Mouse (Mus musculus): ENCODE data around the gene Ror1. TPM values are rescaled to one million over a fixed set of nuclear protein-coding genes. Genes with fewer than 3 reads are reported as not detected.
A peak's percentile ranks its signal among the peaks of the same experiment; 100 is the strongest.

Ror1 gene
- polyA plus RNA-seq, 1 experiment from 2014 or later = 15.8 TPM

- no peak overlapping the region for H3K9ac ChIP-seq
- no peak overlapping the region for H3K27ac ChIP-seq
- no peak overlapping the region for H3K4me3 ChIP-seq
- ATAC-seq (ENCODE audit: borderline replicate concordance, extremely low read depth, low FRiP score, low TSS enrichment) = no peak
- 0 out of 2 replicates have a peak, but pooled peaks cover 3% of the 10 kb centered on the region for H3K4me1 ChIP-seq
- H3K27me3 ChIP-seq = no peaks in the 10 kb centered on the region
- H3K9me3 ChIP-seq = no peaks in the 10 kb centered on the region
- no peak overlapping the region for H3K4me2 ChIP-seq
- 88% methylated on average over 1 of the region's 1 CpGs for WGBS
- H3K36me3 ChIP-seq = no peaks in the 10 kb centered on the region
Observed at GRCm38 (mm10) chr4:100119431-100119830, 23.8 kb downstream of the Ror1 start.

GRCm38 (mm10) chr4:100120547-100120946 lies 25.0 kb downstream of the Ror1 start:
- Histone ChIP-seq H3K36me3 (no peaks in the 10 kb centered on the region), H3K27me3 (no peaks in the 10 kb centered on the region), H3K9ac (no peak overlapping the region), H3K4me1 (no peaks in the 10 kb centered on the region), H3K27ac (no peak overlapping the region), H3K9me3 (no peaks in the 10 kb centered on the region), H3K4me2 (no peak overlapping the region), H3K4me3 (no peak overlapping the region)
- WGBS = 66% methylated on average over 5 of the region's 5 CpGs
- no peak for ATAC-seq (ENCODE audit: borderline replicate concordance, extremely low read depth, low FRiP score, low TSS enrichment)

DNA sequence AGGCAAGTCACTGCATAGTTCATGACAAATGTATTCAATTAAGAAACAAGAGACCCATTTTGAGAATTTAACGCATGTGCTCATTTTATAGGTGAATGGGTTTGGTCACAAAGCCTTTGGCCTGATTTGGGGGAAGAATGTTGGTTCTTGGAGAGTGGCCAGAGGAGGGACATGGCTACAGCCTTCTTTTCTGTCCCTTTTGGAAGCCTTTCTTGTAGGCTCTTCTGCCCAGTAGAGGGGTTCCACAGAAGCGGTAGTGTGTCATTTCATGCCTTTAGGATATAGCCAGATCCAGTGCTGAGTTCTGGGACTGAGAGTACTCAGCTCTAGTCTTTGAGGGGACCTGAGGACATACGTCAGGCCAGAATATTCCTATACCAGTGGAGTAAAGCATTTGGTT lies 26.8 kb downstream of the Ror1 start:
- 90% methylated on average over 3 of the region's 3 CpGs for WGBS
- no peaks in the 10 kb centered on the region for H3K27me3 ChIP-seq
- peaks cover 4% of the 10 kb centered on the region; the same call in 1 of the 2 replicates for H3K4me1 ChIP-seq
- no peak overlapping the region for H3K4me3 ChIP-seq
- no peak overlapping the region for H3K4me2 ChIP-seq
- ATAC-seq (ENCODE audit: borderline replicate concordance, extremely low read depth, low FRiP score, low TSS enrichment) = no peak
- H3K9me3 ChIP-seq = no peaks in the 10 kb centered on the region
- no peaks in the 10 kb centered on the region for H3K36me3 ChIP-seq
- no peak overlapping the region for H3K27ac ChIP-seq
- no peak overlapping the region for H3K9ac ChIP-seq

DNA sequence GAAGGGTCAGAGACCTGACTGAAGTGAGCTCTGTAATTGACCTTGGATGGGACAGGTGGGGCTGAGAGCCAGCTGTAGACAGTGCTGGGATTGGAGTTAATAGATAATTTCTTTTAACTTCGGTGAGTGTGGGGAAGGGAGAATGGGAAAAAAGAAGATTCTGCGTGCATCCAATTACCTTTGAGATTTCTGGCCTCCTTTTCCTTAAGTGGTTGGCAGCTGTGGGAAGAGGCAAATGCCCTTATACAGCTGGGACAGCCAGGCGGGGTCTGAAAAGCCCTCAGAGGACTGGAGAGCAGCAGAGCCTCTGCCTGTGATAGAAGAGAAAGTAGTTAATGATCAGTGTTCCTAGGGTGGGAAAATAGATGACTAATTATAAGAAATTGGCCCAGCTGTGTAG lies 27.9 kb downstream of the Ror1 start:
- Histone ChIP-seq H3K9ac (no peak overlapping the region), H3K36me3 (no peaks in the 10 kb centered on the region), H3K27ac (no peak overlapping the region), H3K9me3 (no peaks in the 10 kb centered on the region), H3K4me3 (no peak overlapping the region), H3K4me2 (no peak overlapping the region), H3K4me1 (peaks cover 14% of the 10 kb centered on the region), H3K27me3 (no peaks in the 10 kb centered on the region)
- no peak for ATAC-seq (ENCODE audit: borderline replicate concordance, extremely low read depth, low FRiP score, low TSS enrichment)
- 63% methylated on average over 3 of the region's 3 CpGs for WGBS

GRCm38 (mm10) chr4:100124056-100124455 lies 28.5 kb downstream of the Ror1 start:
- H3K9ac ChIP-seq = no peak overlapping the region
- no peak overlapping the region for H3K27ac ChIP-seq
- H3K36me3 ChIP-seq = no peaks in the 10 kb centered on the region
- H3K4me2 ChIP-seq = no peak overlapping the region
- no peaks in the 10 kb centered on the region for H3K27me3 ChIP-seq
- no peaks in the 10 kb centered on the region for H3K9me3 ChIP-seq
- H3K4me3 ChIP-seq = no peak overlapping the region
- peaks cover 19% of the 10 kb centered on the region for H3K4me1 ChIP-seq
- ATAC-seq (ENCODE audit: borderline replicate concordance, extremely low read depth, low FRiP score, low TSS enrichment) = no peak

- Histone ChIP-seq H3K9me3 (no peaks in the 10 kb centered on the region), H3K27ac (no peak overlapping the region), H3K4me3 (no peak overlapping the region), H3K36me3 (no peaks in the 10 kb centered on the region), H3K4me2 (no peak overlapping the region), H3K9ac (no peak overlapping the region), H3K4me1 (peaks cover 28% of the 10 kb centered on the region), H3K27me3 (no peaks in the 10 kb centered on the region)
- 73% methylated on average over 1 of the region's 1 CpGs for WGBS
- no peak for ATAC-seq (ENCODE audit: borderline replicate concordance, extremely low read depth, low FRiP score, low TSS enrichment)
Observed at GRCm38 (mm10) chr4:100124935-100125334, 29.3 kb downstream of the Ror1 start.

DNA sequence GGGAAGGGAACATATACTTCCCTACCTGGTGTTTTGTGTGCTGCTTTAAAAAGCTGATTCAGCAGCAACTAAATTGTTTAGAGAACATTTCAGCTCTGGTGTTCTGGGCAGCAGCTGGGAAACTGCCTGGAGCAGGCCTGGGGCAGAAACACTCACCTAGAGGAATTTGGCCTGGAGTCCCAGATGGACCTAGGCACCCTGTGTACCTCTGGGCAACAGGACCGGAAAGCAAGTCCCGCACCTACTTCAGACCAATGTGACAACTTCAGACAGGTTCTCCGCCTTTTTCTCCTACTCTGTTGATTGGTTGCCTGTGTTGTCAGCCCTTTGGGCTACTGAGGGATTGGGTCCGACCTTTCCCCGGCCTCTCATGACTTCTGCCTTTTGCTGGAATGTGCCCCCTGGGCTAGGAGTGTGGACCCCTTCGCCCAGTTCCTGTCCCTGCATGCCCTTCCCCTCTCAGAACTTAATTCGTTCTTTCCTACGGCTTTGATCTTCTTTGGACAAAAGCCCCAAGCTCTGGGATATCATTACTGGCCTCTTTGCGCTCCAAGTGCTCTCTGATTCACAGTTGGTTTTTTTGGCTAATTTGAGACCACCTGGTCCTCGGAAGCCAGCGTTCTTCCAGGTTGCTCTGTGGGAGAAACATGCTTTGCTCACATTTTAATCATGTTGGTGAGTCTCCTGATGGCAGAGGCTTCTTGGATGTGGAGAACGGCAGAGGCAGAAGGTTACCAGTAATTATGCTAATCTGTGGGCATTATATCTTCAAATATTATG lies 31.1 kb downstream of the Ror1 start:
- Histone ChIP-seq H3K9ac (no peak overlapping the region), H3K4me2 (no peak overlapping the region), H3K9me3 (no peaks in the 10 kb centered on the region), H3K4me3 (no peak overlapping the region), H3K4me1 (peaks cover 43% of the 10 kb centered on the region), H3K36me3 (no peaks in the 10 kb centered on the region), H3K27ac (no peak overlapping the region), H3K27me3 (no peaks in the 10 kb centered on the region)
- 67% methylated on average over 12 of the region's 12 CpGs for WGBS
- no peak for ATAC-seq (ENCODE audit: borderline replicate concordance, extremely low read depth, low FRiP score, low TSS enrichment)

DNA sequence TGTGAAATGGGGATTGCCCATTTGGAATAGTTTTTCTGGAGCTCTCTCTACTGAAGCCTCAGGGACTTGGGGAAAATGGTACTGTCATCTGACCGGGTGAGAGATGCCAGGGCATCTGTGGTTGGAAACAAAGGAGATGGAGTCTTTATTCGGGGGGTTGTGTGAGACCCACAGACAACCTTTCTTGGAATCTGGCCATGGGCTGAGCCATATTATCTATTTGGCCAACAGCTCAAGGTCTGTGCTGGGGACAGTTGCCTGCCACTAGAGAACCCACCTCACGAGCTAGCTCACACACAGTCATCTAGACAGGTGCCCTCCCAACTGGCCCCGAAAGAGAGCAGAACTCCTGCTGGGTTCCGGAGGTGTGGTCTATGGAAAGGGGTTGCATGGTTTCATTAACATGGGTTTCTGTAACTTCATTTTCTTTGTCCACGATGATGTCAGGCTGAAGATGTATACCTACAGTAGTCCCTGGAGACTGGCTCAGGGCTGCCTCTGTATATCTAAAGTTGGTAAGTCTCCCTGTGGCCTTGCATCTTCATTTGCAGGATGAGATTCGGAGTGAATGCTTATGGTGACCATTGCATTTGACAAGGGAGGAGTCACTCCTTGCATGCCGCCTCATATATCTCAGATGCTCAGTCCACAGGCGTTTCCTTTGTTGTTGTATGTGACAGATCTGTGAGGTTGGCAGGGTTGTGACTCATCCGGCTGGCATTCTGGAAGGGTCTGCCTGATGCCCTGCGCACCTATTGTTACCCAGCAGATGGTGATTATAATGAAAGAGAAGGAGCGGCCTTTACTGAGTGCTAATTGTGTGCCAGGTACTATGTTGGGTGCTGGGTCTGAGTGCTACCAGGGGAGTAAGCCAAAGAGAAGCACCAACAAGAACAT lies 32.7 kb downstream of the Ror1 start:
- H3K4me3 ChIP-seq = no peak overlapping the region
- WGBS = 76% methylated on average over 12 of the region's 12 CpGs
- peaks cover 57% of the 10 kb centered on the region for H3K4me1 ChIP-seq
- H3K9ac ChIP-seq = no peak overlapping the region
- peak overlapping the region; percentile 75 for H3K27ac ChIP-seq
- no peaks in the 10 kb centered on the region for H3K27me3 ChIP-seq
- no peak; the same call in 1 of the 2 replicates for ATAC-seq (ENCODE audit: borderline replicate concordance, extremely low read depth, low FRiP score, low TSS enrichment)
- no peaks in the 10 kb centered on the region for H3K9me3 ChIP-seq
- no peak overlapping the region for H3K4me2 ChIP-seq
- H3K36me3 ChIP-seq = no peaks in the 10 kb centered on the region

DNA sequence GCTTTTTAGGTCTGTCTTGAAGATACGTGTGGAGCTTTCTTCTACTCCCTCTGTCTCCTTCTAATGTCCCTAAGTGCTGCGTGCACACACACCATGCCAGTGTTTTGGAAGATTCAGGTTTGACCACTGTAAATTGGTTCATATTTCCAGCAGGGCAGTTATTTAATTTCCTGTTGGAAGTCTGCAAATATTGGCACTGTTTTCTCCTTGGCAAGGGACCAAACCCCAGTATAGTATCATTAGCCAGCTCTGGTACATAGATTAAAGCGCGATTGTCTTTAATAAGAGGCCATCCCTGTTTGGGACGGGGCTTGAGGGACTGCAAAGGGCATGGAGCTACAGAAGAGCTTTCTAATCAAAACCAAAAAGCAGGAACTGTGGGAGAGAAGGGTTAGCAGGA lies 33.6 kb downstream of the Ror1 start:
- no peaks in the 10 kb centered on the region for H3K27me3 ChIP-seq
- peaks cover 58% of the 10 kb centered on the region for H3K4me1 ChIP-seq
- no peak overlapping the region for H3K4me3 ChIP-seq
- peak overlapping the region; percentile 75 for H3K27ac ChIP-seq
- peak overlapping the region; percentile 16; the same call in 1 of the 2 replicates for H3K4me2 ChIP-seq
- H3K36me3 ChIP-seq = no peaks in the 10 kb centered on the region
- H3K9me3 ChIP-seq = no peaks in the 10 kb centered on the region
- ATAC-seq (ENCODE audit: borderline replicate concordance, extremely low read depth, low FRiP score, low TSS enrichment) = peak; percentile 50; the same call in 1 of the 2 replicates
- WGBS = 16% methylated on average over 5 of the region's 5 CpGs
- no peak overlapping the region for H3K9ac ChIP-seq

- Histone ChIP-seq H3K9me3 (no peaks in the 10 kb centered on the region), H3K36me3 (no peaks in the 10 kb centered on the region), H3K4me2 (no peak overlapping the region), H3K27me3 (no peaks in the 10 kb centered on the region), H3K27ac (no peak overlapping the region), H3K4me3 (no peak overlapping the region), H3K9ac (no peak overlapping the region), H3K4me1 (peaks cover 61% of the 10 kb centered on the region)
- ATAC-seq (ENCODE audit: borderline replicate concordance, extremely low read depth, low FRiP score, low TSS enrichment) = no peak
- 44% methylated on average over 3 of the region's 3 CpGs for WGBS
Observed at GRCm38 (mm10) chr4:100130771-100131475, 35.3 kb downstream of the Ror1 start.

GRCm38 (mm10) chr4:100131488-100131887 lies 35.9 kb downstream of the Ror1 start:
- Histone ChIP-seq H3K4me2 (no peak overlapping the region), H3K27me3 (no peaks in the 10 kb centered on the region), H3K9me3 (no peaks in the 10 kb centered on the region), H3K9ac (no peak overlapping the region), H3K4me1 (peaks cover 58% of the 10 kb centered on the region), H3K36me3 (no peaks in the 10 kb centered on the region), H3K4me3 (no peak overlapping the region), H3K27ac (no peak overlapping the region)
- 86% methylated on average over 2 of the region's 2 CpGs for WGBS
- ATAC-seq (ENCODE audit: borderline replicate concordance, extremely low read depth, low FRiP score, low TSS enrichment) = no peak
